Mouse (Mus musculus) intestine, embryonic 14.5 days (tissue): ENCODE results near the gene Abraxas1. TPM values are rescaled to one million over a fixed set of nuclear protein-coding genes. Genes with fewer than 3 reads are reported as not detected.

Experiments used
- ATAC-seq: fragments of 200-750 bp; cut with Nextera tagmentation; replicated peaks from 2 replicates; pipeline ENCODE4 v1.8.0; 2017; ENCODE audit warnings: low read depth, moderate number of reproducible peaks, moderate TSS enrichment, moderate library complexity; ENCODE audit not compliant: low FRiP score, low TSS enrichment
- DNase-seq: peaks from one replicate; pipeline ENCODE4 v3.0.0-alpha.2; 2018; ENCODE audit warnings: low spot score
- H3K27ac ChIP-seq: fragments of 300-500 bp; sonication (generic); 2 replicates; pipeline ENCODE4 v1.5.1; 2014; ENCODE audit warnings: low read depth, mild to moderate bottlenecking, control low read depth
- H3K27me3 ChIP-seq: fragments of 300-500 bp; sonication (generic); replicated peaks from 2 replicates; pipeline ENCODE4 v1.6.1; 2014; ENCODE audit warnings: low read length, control low read depth; ENCODE audit not compliant: control insufficient read depth, insufficient read depth
- H3K36me3 ChIP-seq: fragments of 300-500 bp; sonication (generic); 2 replicates; pipeline ENCODE4 v1.6.1; 2014; ENCODE audit warnings: low read length, control low read depth; ENCODE audit not compliant: control insufficient read depth, insufficient read depth
- H3K4me1 ChIP-seq: fragments of 300-500 bp; sonication (generic); replicated peaks from 2 replicates; pipeline ENCODE4 v1.6.1; 2014; ENCODE audit warnings: low read length, control low read depth, mixed read lengths; ENCODE audit not compliant: control insufficient read depth, insufficient read depth
- H3K4me2 ChIP-seq: fragments of 300-500 bp; sonication (generic); 2 replicates; pipeline ENCODE4 v1.6.1; 2014; ENCODE audit warnings: low read length
- H3K4me3 ChIP-seq: fragments of 300-500 bp; sonication (generic); 2 replicates; pipeline ENCODE4 v1.5.1; 2014; ENCODE audit warnings: low read depth, low read length, control low read depth, mixed read lengths
- H3K9ac ChIP-seq: fragments of 300-500 bp; sonication (generic); 2 replicates; pipeline ENCODE4 v1.6.1; 2014; ENCODE audit warnings: mild to moderate bottlenecking, low read length
- H3K9me3 ChIP-seq: fragments of 300-500 bp; sonication (generic); 2 replicates; pipeline ENCODE4 v1.6.1; 2016; ENCODE audit warnings: low read length, control low read depth; ENCODE audit not compliant: control insufficient read depth
- WGBS: fragments of 180-500 bp; shearing (Covaris S2); extraction: QIAGEN DNeasy Blood & Tissue Kit; methylation state at CpG from one replicate; pipeline ENCODE4 v1.1.7; 2014; 5-methylcytosine and 5-hydroxymethylcytosine counted together
- polyA plus RNA-seq: library from polyadenylated mRNA; unstranded; fragments of >200 nt; fragmentation: Nextera tagmentation; extraction: Ambion mirVana; gene quantifications from 2 replicates; pipeline ENCODE4 v1.2.1, GENCODE M21; 2014

Abraxas1 gene
- polyA plus RNA-seq, 1 experiment from 2014 or later = 31.0 TPM

- Histone ChIP-seq H3K27ac (no peak overlapping the region), H3K9me3 (no peaks in the 10 kb centered on the region), H3K4me2 (0 out of 2 replicates have a peak overlapping the region, but pooled peaks have one; percentile 2), H3K4me3 (no peak overlapping the region), H3K27me3 (no peaks in the 10 kb centered on the region), H3K4me1 (no peaks in the 10 kb centered on the region), H3K9ac (no peak overlapping the region), H3K36me3 (peaks cover 66% of the 10 kb centered on the region)
- ATAC-seq = peak; percentile 50; the same call in 1 of the 2 replicates
- DNase-seq = no peak
- 62% methylated on average over 13 of the region's 13 CpGs for WGBS
These were observed 44.9 kb downstream of the Abraxas1 start for GRCm38 (mm10) chr5:100775778-100776404.

GRCm38 (mm10) chr5:100771575-100771974 lies 49.2 kb downstream of the Abraxas1 start:
- ATAC-seq (no peak), DNase-seq (no peak)
- Histone ChIP-seq H3K36me3 (peaks cover 79% of the 10 kb centered on the region), H3K27ac (no peak overlapping the region), H3K4me2 (no peak overlapping the region), H3K9me3 (no peaks in the 10 kb centered on the region), H3K4me1 (no peaks in the 10 kb centered on the region), H3K9ac (no peak overlapping the region), H3K4me3 (no peak overlapping the region), H3K27me3 (no peaks in the 10 kb centered on the region)
- WGBS = 92% methylated on average over 4 of the region's 4 CpGs

GRCm38 (mm10) chr5:100766026-100766425 lies 54.7 kb downstream of the Abraxas1 start:
- H3K27me3 ChIP-seq = no peaks in the 10 kb centered on the region
- DNase-seq (no peak), ATAC-seq (no peak)
- H3K4me3 ChIP-seq = no peak overlapping the region
- H3K4me2 ChIP-seq = no peak overlapping the region
- H3K9me3 ChIP-seq = no peaks in the 10 kb centered on the region
- 90% methylated on average over 7 of the region's 7 CpGs for WGBS
- no peaks in the 10 kb centered on the region for H3K4me1 ChIP-seq
- no peak overlapping the region for H3K27ac ChIP-seq
- no peak overlapping the region for H3K9ac ChIP-seq
- peaks cover 74% of the 10 kb centered on the region for H3K36me3 ChIP-seq

GRCm38 (mm10) chr5:100761736-100762135 lies 59.0 kb downstream of the Abraxas1 start:
- DNase-seq (no peak), ATAC-seq (no peak)
- H3K27ac ChIP-seq = no peak overlapping the region
- 89% methylated on average over 7 of the region's 7 CpGs for WGBS
- H3K36me3 ChIP-seq = peaks cover 33% of the 10 kb centered on the region
- H3K9me3 ChIP-seq = 0 out of 2 replicates have a peak, but pooled peaks cover 2% of the 10 kb centered on the region
- H3K4me2 ChIP-seq = no peak overlapping the region
- H3K9ac ChIP-seq = no peak overlapping the region
- no peaks in the 10 kb centered on the region for H3K4me1 ChIP-seq
- H3K27me3 ChIP-seq = no peaks in the 10 kb centered on the region
- no peak overlapping the region for H3K4me3 ChIP-seq

- Histone ChIP-seq H3K36me3 (peaks cover 29% of the 10 kb centered on the region), H3K9ac (no peak overlapping the region), H3K4me2 (no peak overlapping the region), H3K9me3 (0 out of 2 replicates have a peak, but pooled peaks cover 2% of the 10 kb centered on the region), H3K4me1 (no peaks in the 10 kb centered on the region), H3K27me3 (no peaks in the 10 kb centered on the region), H3K4me3 (no peak overlapping the region), H3K27ac (no peak overlapping the region)
- no peak for DNase-seq
- 81% methylated on average over 10 of the region's 10 CpGs for WGBS
- ATAC-seq = no peak
These were observed 60.6 kb downstream of the Abraxas1 start for GRCm38 (mm10) chr5:100760049-100760663.

GRCm38 (mm10) chr5:100758121-100758520 lies 62.6 kb downstream of the Abraxas1 start:
- no peak overlapping the region for H3K4me3 ChIP-seq
- no peaks in the 10 kb centered on the region for H3K27me3 ChIP-seq
- no peak overlapping the region for H3K27ac ChIP-seq
- DNase-seq (no peak), ATAC-seq (no peak)
- peaks cover 9% of the 10 kb centered on the region for H3K36me3 ChIP-seq
- H3K9me3 ChIP-seq = 0 out of 2 replicates have a peak, but pooled peaks cover 2% of the 10 kb centered on the region
- H3K4me2 ChIP-seq = no peak overlapping the region
- H3K4me1 ChIP-seq = no peaks in the 10 kb centered on the region
- 86% methylated on average over 5 of the region's 5 CpGs for WGBS
- no peak overlapping the region for H3K9ac ChIP-seq

Other genes starting within 250 kb of the Abraxas1 start
- gene Plac8, start 248.7 kb downstream of the Abraxas1 start, polyA plus RNA-seq = 256 and 280 TPM in 2 replicates
- 78.7 and 82.5 TPM in 2 replicates for gene Coq2, start 145.8 kb downstream of the Abraxas1 start, polyA plus RNA-seq
- 2.9 and 3.7 TPM in 2 replicates for gene Hpse, start 101.2 kb downstream of the Abraxas1 start, polyA plus RNA-seq
- gene Helq, start 22.4 kb downstream of the Abraxas1 start, polyA plus RNA-seq = 19.9 and 24.1 TPM in 2 replicates
- gene Mrps18c, start 22.3 kb downstream of the Abraxas1 start, polyA plus RNA-seq = 171 and 179 TPM in 2 replicates
- 2.7 and 4.6 TPM in 2 replicates for gene Gpat3, start 24.7 kb upstream of the Abraxas1 start, polyA plus RNA-seq